ENCODE assay signal across 29 mouse cellular contexts in the genomic region with DNA sequence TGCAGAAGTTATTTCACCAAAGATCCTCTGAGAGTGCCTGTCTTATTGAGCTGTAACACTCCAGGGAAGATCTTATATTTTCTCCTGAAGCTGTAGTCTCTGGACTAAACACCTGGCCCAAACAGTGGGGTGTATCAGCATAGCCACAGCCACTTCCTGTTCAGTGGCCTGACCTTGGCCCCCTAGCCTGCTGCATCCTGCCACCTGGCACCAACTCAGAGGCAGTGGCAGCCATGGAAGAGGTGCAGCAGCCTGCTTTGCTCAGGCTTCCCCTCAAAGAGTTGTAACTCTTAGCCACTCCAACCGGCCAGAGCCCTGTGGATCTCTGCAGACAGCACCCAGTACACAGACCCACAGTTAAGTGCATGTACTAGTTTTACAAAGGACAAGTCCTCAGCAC. TPM values are rescaled to one million over a fixed set of nuclear protein-coding genes. Genes with fewer than 3 reads are reported as not detected.
DNase-seq lines count a peak whose midpoint lies in the region; ATAC-seq and TF ChIP-seq lines count a peak whose summit lies in the region.
"Had no signal": no experiment of that assay in that cellular context is flagged by ENCODE, and none has a peak within 500 bp of the region (broad histone marks: within the 10 kb centered on the region; RNA-seq: fewer than 3 reads in every experiment).

No protein-coding gene starts in this region.

- WGBS in heart, embryonic 16.5 days, result 44% methylated on average over 1 of the region's 1 CpGs
- 63% methylated on average over 1 of the region's 1 CpGs for WGBS in heart, adult 2 months
- WGBS in heart, embryonic 10.5 days, result 83% methylated on average over 1 of the region's 1 CpGs

- no peak for TF ChIP-seq CTCF in heart, adult 2 months (IDR thresholded peaks at IDR 0.05)

- ATAC-seq in heart, embryonic 16.5 days (replicated peaks; ENCODE audit: extremely low read depth, insufficient read depth, low FRiP score), result peak; percentile 67
- ATAC-seq in hematopoietic stem cell, adult 5-6 weeks (replicated peaks in 1 of 2; ENCODE audit: insufficient read depth in 1 of 2, low FRiP score in 2 of 2, low TSS enrichment in 1 of 2, low read depth in 1 of 2, poor library complexity in 2 of 2, severe bottlenecking in 2 of 2), result peak; percentile 87 to 93
- ATAC-seq: activated CD4-positive, CD25-positive, alpha-beta regulatory T cell, adult 4 months; forebrain, postnatal 0 days; hindbrain, postnatal 0 days; intestine, embryonic 15.5 days; midbrain, embryonic 13.5 days had no signal

- DNase-seq in heart, adult 2 months, result no peak
- peak; percentile 61 for DNase-seq in thymus, postnatal 0 days (ENCODE audit: low spot score)
- peak; percentile 56 for DNase-seq in thymus, postnatal 4 days
- no peak for DNase-seq in gastrocnemius, postnatal 4 days (ENCODE audit: low spot score in 2 of 2)
- no peak for DNase-seq in neural tube, embryonic 10.5 days (ENCODE audit: extremely low spot score, low spot score)
- no peak for DNase-seq in heart, embryonic 10.5 days (ENCODE audit: low spot score)
- DNase-seq: adrenal gland, adult 2 months; cerebellum, adult 9-10 months; forebrain, postnatal 0 days; gastrocnemius, postnatal 10 days; kidney, adult 2 months; kidney, postnatal 36 days; lung, postnatal 4 days; right cerebral cortex, postnatal 25 days; spleen, adult 18-20 months had no signal

- H3K36me3 ChIP-seq in heart, embryonic 16.5 days (ENCODE audit: control insufficient read depth, insufficient read depth), result no peaks in the 10 kb centered on the region
- no peaks in the 10 kb centered on the region for H3K36me3 ChIP-seq in heart, adult 2 months (ENCODE audit: control insufficient read depth, insufficient read depth, low read length)
- no peaks in the 10 kb centered on the region for H3K36me3 ChIP-seq in heart, embryonic 10.5 days
- H3K36me3 ChIP-seq: intestine, embryonic 15.5 days; limb, embryonic 12.5 days; midbrain, embryonic 13.5 days; neural tube, embryonic 15.5 days had no signal

- TF ChIP-seq EP300 in heart, adult 2 months (IDR thresholded peaks at IDR 0.05; ENCODE audit: insufficient read depth, low read depth, low read length), result no peak

- no peaks in the 10 kb centered on the region for H3K9me3 ChIP-seq in heart, embryonic 16.5 days (replicated peaks; ENCODE audit: control insufficient read depth, low read length)
- no peaks in the 10 kb centered on the region for H3K9me3 ChIP-seq in heart, embryonic 10.5 days
- H3K9me3 ChIP-seq: intestine, embryonic 15.5 days; limb, embryonic 12.5 days; midbrain, embryonic 13.5 days; neural tube, embryonic 15.5 days had no signal

- no peaks in the 10 kb centered on the region for H3K4me1 ChIP-seq in heart, embryonic 16.5 days (ENCODE audit: control insufficient read depth, insufficient read depth, low read length)
- H3K4me1 ChIP-seq in heart, adult 2 months (ENCODE audit: control insufficient read depth, insufficient read depth, low read length), result no peaks in the 10 kb centered on the region
- no peaks in the 10 kb centered on the region for H3K4me1 ChIP-seq in heart, embryonic 10.5 days
- H3K4me1 ChIP-seq: intestine, embryonic 15.5 days; limb, embryonic 12.5 days; midbrain, embryonic 13.5 days; neural tube, embryonic 15.5 days had no signal

- no peak for TF ChIP-seq POLR2A in heart, adult 2 months (IDR thresholded peaks at IDR 0.05; ENCODE audit: insufficient read depth, low read depth, low read length)

- intact Hi-C loops in heart, adult 2 months (cut with DNase I), result no loop called here

- no peak overlapping the region for H3K4me3 ChIP-seq in heart, embryonic 16.5 days (ENCODE audit: low read length)
- H3K4me3 ChIP-seq in heart, adult 2 months, result no peak overlapping the region
- H3K4me3 ChIP-seq in heart, embryonic 10.5 days, result no peak overlapping the region
- H3K4me3 ChIP-seq: erythroblast, embryonic 14.5 days; intestine, embryonic 15.5 days; layer of hippocampus, adult 2 months; left cerebral cortex, adult 2 months; limb, embryonic 12.5 days; midbrain, embryonic 13.5 days; neural tube, embryonic 15.5 days had no signal

- no peak overlapping the region for H3K4me2 ChIP-seq in heart, embryonic 16.5 days (ENCODE audit: low read depth, low read length)
- H3K4me2 ChIP-seq: heart, embryonic 11.5 days; intestine, embryonic 15.5 days; limb, embryonic 12.5 days; liver, embryonic 11.5 days; midbrain, embryonic 13.5 days; neural tube, embryonic 15.5 days had no signal

- no peaks in the 10 kb centered on the region for H3K79me2 ChIP-seq in heart, adult 2 months (replicated peaks; ENCODE audit: control insufficient read depth, insufficient read depth, low read length)

- no peak overlapping the region for H3K9ac ChIP-seq in heart, embryonic 16.5 days (ENCODE audit: low read length)
- no peak overlapping the region for H3K9ac ChIP-seq in heart, adult 2 months (ENCODE audit: low read depth, low read length)
- H3K9ac ChIP-seq: forebrain, postnatal 0 days; intestine, embryonic 15.5 days; limb, embryonic 12.5 days; midbrain, embryonic 13.5 days; neural tube, embryonic 15.5 days had no signal

- no peaks in the 10 kb centered on the region for H3K27me3 ChIP-seq in heart, embryonic 16.5 days (ENCODE audit: control insufficient read depth, insufficient read depth, low read length)
- no peaks in the 10 kb centered on the region for H3K27me3 ChIP-seq in heart, adult 2 months (ENCODE audit: control insufficient read depth, insufficient read depth, low read length)
- no peaks in the 10 kb centered on the region for H3K27me3 ChIP-seq in heart, embryonic 10.5 days (ENCODE audit: insufficient read depth, poor library complexity, severe bottlenecking)
- H3K27me3 ChIP-seq: intestine, embryonic 15.5 days; limb, embryonic 12.5 days; midbrain, embryonic 13.5 days; neural tube, embryonic 15.5 days had no signal

- no peak overlapping the region for H3K27ac ChIP-seq in heart, embryonic 16.5 days (ENCODE audit: low read length)
- H3K27ac ChIP-seq in heart, adult 2 months, result no peak overlapping the region
- no peak overlapping the region for H3K27ac ChIP-seq in heart, embryonic 10.5 days
- H3K27ac ChIP-seq: hindbrain, postnatal 0 days; intestine, embryonic 15.5 days; layer of hippocampus, adult 2 months; left cerebral cortex, adult 2 months; limb, embryonic 12.5 days; midbrain, embryonic 13.5 days; neural tube, embryonic 15.5 days; stomach, postnatal 0 days had no signal

RNA-seq across cellular contexts. Expression of gene Diaph2, which starts 58.9 kb away (rescaled TPM):
- polyA plus RNA-seq in heart, embryonic 16.5 days (2015; fragmentation: Nextera tagmentation; extraction: Ambion mirVana), result 5.0 and 5.9 TPM in 2 replicates
- 10 to 100 TPM; 10.7 to 13.5 TPM for total RNA-seq in heart, adult 2 months (2021)
- 3.5 and 6.4 TPM in 2 replicates for polyA plus RNA-seq in heart, adult 2 months (2012; rRNA removed)
- 10.0 and 11.4 TPM in 2 replicates for total RNA-seq in hematopoietic stem cell, adult 5-6 weeks (2017)
- polyA plus RNA-seq in thymus, postnatal 0 days (2015; fragmentation: Nextera tagmentation; extraction: Ambion mirVana), result 3.6 and 4.7 TPM in 2 replicates
- 10 to 100 TPM; 11.7 to 12.7 TPM for total RNA-seq in gastrocnemius, postnatal 4 days (2021)
- polyA plus RNA-seq in heart, embryonic 10.5 days (2016; fragmentation: Nextera tagmentation; extraction: Ambion mirVana), result 4.4 and 5.0 TPM in 2 replicates
- polyA plus RNA-seq: erythroblast, embryonic 14.5 days had no signal

Comparison
In these comparisons a context has a peak if more than half of its experiments do, and no peak if none do; other contexts are left out.
1. DNase-seq: peak in thymus, postnatal 0 days (single experiment) and thymus, postnatal 4 days (single experiment); none in heart, adult 2 months (0 of 2), gastrocnemius, postnatal 4 days (0 of 2), neural tube, embryonic 10.5 days (single experiment) and heart, embryonic 10.5 days (single experiment).